Mouse (Mus musculus): Measurements from ENCODE around the gene Ptdss2. TPM values are rescaled to one million over a fixed set of nuclear protein-coding genes. Genes with fewer than 3 reads are reported as not detected.

The Ptdss2 gene
- polyA plus RNA-seq, 1 experiment from 2014 or later: 84.7 TPM

Other genes starting within 250 kb of the Ptdss2 start
- 354 and 374 TPM in 2 replicates for gene Psmd13, start 240.4 kb upstream of the Ptdss2 start, polyA plus RNA-seq (2016; fragmentation: Nextera tagmentation; extraction: Ambion mirVana)
- 26.8 and 28.4 TPM in 2 replicates for gene Sirt3, start 240.1 kb upstream of the Ptdss2 start, polyA plus RNA-seq (2016; fragmentation: Nextera tagmentation; extraction: Ambion mirVana)
- not detected in 2 replicates for gene Cox8b, start 221.9 kb upstream of the Ptdss2 start, polyA plus RNA-seq (2016; fragmentation: Nextera tagmentation; extraction: Ambion mirVana)
- 0.06 and 0.10 TPM in 2 replicates for gene Nlrp6, start 201.5 kb upstream of the Ptdss2 start, polyA plus RNA-seq (2016; fragmentation: Nextera tagmentation; extraction: Ambion mirVana)
- gene Pgghg, start 181.0 kb upstream of the Ptdss2 start, polyA plus RNA-seq (2016; fragmentation: Nextera tagmentation; extraction: Ambion mirVana): 14.2 and 14.5 TPM in 2 replicates
- 2.0 TPM in 2 replicates for gene Ifitm5, start 172.1 kb upstream of the Ptdss2 start, polyA plus RNA-seq (2016; fragmentation: Nextera tagmentation; extraction: Ambion mirVana)
- 0.33 TPM in 1 of 2 replicates, not detected in the other for gene Gm45717, start 166.4 kb upstream of the Ptdss2 start, polyA plus RNA-seq (2016; fragmentation: Nextera tagmentation; extraction: Ambion mirVana)
- gene Ifitm2, start 166.4 kb upstream of the Ptdss2 start, polyA plus RNA-seq (2016; fragmentation: Nextera tagmentation; extraction: Ambion mirVana): 365 and 397 TPM in 2 replicates
- gene Ifitm1, start 155.2 kb upstream of the Ptdss2 start, polyA plus RNA-seq (2016; fragmentation: Nextera tagmentation; extraction: Ambion mirVana): 3.7 and 4.1 TPM in 2 replicates
- 10.8 and 13.8 TPM in 2 replicates for gene Ifitm3, start 111.6 kb upstream of the Ptdss2 start, polyA plus RNA-seq (2016; fragmentation: Nextera tagmentation; extraction: Ambion mirVana)
- not detected in 2 replicates for gene Ifitm6, start 104.5 kb upstream of the Ptdss2 start, polyA plus RNA-seq (2016; fragmentation: Nextera tagmentation; extraction: Ambion mirVana)
- not detected in 2 replicates for gene Gm17387, start 93.3 kb upstream of the Ptdss2 start, polyA plus RNA-seq (2016; fragmentation: Nextera tagmentation; extraction: Ambion mirVana)
- gene B4galnt4, start 61.3 kb upstream of the Ptdss2 start, polyA plus RNA-seq (2016; fragmentation: Nextera tagmentation; extraction: Ambion mirVana): 24.6 and 30.4 TPM in 2 replicates
- gene Pkp3, start 44.2 kb upstream of the Ptdss2 start, polyA plus RNA-seq (2016; fragmentation: Nextera tagmentation; extraction: Ambion mirVana): 2.4 and 2.8 TPM in 2 replicates
- 2.0 and 2.2 TPM in 2 replicates for gene Sigirr, start 21.8 kb upstream of the Ptdss2 start, polyA plus RNA-seq (2016; fragmentation: Nextera tagmentation; extraction: Ambion mirVana)
- gene Ano9, start 4.6 kb upstream of the Ptdss2 start, polyA plus RNA-seq (2016; fragmentation: Nextera tagmentation; extraction: Ambion mirVana): 0.53 and 0.69 TPM in 2 replicates
- 64.2 and 66.6 TPM in 2 replicates for gene Rnh1, start 50.5 kb downstream of the Ptdss2 start, polyA plus RNA-seq (2016; fragmentation: Nextera tagmentation; extraction: Ambion mirVana)
- 80.6 and 82.7 TPM in 2 replicates for gene Hras, start 71.6 kb downstream of the Ptdss2 start, polyA plus RNA-seq (2016; fragmentation: Nextera tagmentation; extraction: Ambion mirVana)
- 15.5 and 15.6 TPM in 2 replicates for gene Lrrc56, start 71.8 kb downstream of the Ptdss2 start, polyA plus RNA-seq (2016; fragmentation: Nextera tagmentation; extraction: Ambion mirVana)
- 3.4 and 4.4 TPM in 2 replicates for gene Lmntd2, start 91.7 kb downstream of the Ptdss2 start, polyA plus RNA-seq (2016; fragmentation: Nextera tagmentation; extraction: Ambion mirVana)
- gene Rassf7, start 93.5 kb downstream of the Ptdss2 start, polyA plus RNA-seq (2016; fragmentation: Nextera tagmentation; extraction: Ambion mirVana): 50.8 and 53.8 TPM in 2 replicates
- gene Phrf1, start 106.4 kb downstream of the Ptdss2 start, polyA plus RNA-seq (2016; fragmentation: Nextera tagmentation; extraction: Ambion mirVana): 121 and 124 TPM in 2 replicates
- 0.15 and 0.23 TPM in 2 replicates for gene Irf7, start 144.1 kb downstream of the Ptdss2 start, polyA plus RNA-seq (2016; fragmentation: Nextera tagmentation; extraction: Ambion mirVana)
- gene Cdhr5, start 154.4 kb downstream of the Ptdss2 start, polyA plus RNA-seq (2016; fragmentation: Nextera tagmentation; extraction: Ambion mirVana): not detected in 2 replicates
- 0.87 and 1.7 TPM in 2 replicates for gene Sct, start 156.8 kb downstream of the Ptdss2 start, polyA plus RNA-seq (2016; fragmentation: Nextera tagmentation; extraction: Ambion mirVana)
- 0.17 and 0.46 TPM in 2 replicates for gene Drd4, start 169.6 kb downstream of the Ptdss2 start, polyA plus RNA-seq (2016; fragmentation: Nextera tagmentation; extraction: Ambion mirVana)
- gene Deaf1, start 205.3 kb downstream of the Ptdss2 start, polyA plus RNA-seq (2016; fragmentation: Nextera tagmentation; extraction: Ambion mirVana): 59.2 and 59.3 TPM in 2 replicates
- 48.2 and 51.0 TPM in 2 replicates for gene Tmem80, start 205.4 kb downstream of the Ptdss2 start, polyA plus RNA-seq (2016; fragmentation: Nextera tagmentation; extraction: Ambion mirVana)
- gene Eps8l2, start 216.5 kb downstream of the Ptdss2 start, polyA plus RNA-seq (2016; fragmentation: Nextera tagmentation; extraction: Ambion mirVana): 4.2 and 4.5 TPM in 2 replicates

All from forebrain, embryonic 10.5 days (tissue).